Mouse (Mus musculus) spleen, adult 2 months (tissue): ENCODE data around the gene Pik3c2b. TPM values are rescaled to one million over a fixed set of nuclear protein-coding genes. Genes with fewer than 3 reads are reported as not detected.
"Not testable (repeated sequence)": the region's sequence is repeated elsewhere in the genome, so short reads cannot be mapped to it uniquely, and the experiment has no call there.

Experiments
- DNase-seq, 2 experiments: peaks; one replicate each; pipeline versions ENCODE4 v3.0.0 to v3.0.0-alpha.2; 2012 to 2021; ENCODE audit warnings: low spot score in 2 of 2, low read depth in 1 of 2
- H3K27ac ChIP-seq: fragments of 200-500 bp; 2 replicates; pipeline ENCODE4 v1.5.1; 2012; ENCODE audit warnings: low read length, inconsistent platforms; ENCODE audit not compliant: insufficient read depth
- H3K27me3 ChIP-seq: fragments of 200-500 bp; 2 replicates; pipeline ENCODE4 v1.6.1; 2012; ENCODE audit warnings: mild to moderate bottlenecking, moderate library complexity, low read length, inconsistent platforms; ENCODE audit not compliant: control insufficient read depth, insufficient read depth
- H3K36me3 ChIP-seq: fragments of 200-500 bp; 2 replicates; pipeline ENCODE4 v1.6.1; 2012; ENCODE audit warnings: mild to moderate bottlenecking, low read length, inconsistent platforms; ENCODE audit not compliant: control insufficient read depth, insufficient read depth
- H3K4me1 ChIP-seq: fragments of 200-500 bp; 2 replicates; pipeline ENCODE4 v1.6.1; 2011; ENCODE audit warnings: inconsistent platforms; ENCODE audit not compliant: control insufficient read depth, insufficient read depth, insufficient read length
- H3K4me3 ChIP-seq: fragments of 200-500 bp; 2 replicates; pipeline ENCODE4 v1.5.1; 2011; ENCODE audit warnings: mild to moderate bottlenecking, inconsistent platforms; ENCODE audit not compliant: insufficient read depth, insufficient read length; ENCODE audit errors: extremely low read depth
- CTCF ChIP-seq: fragments of 200-500 bp; IDR thresholded peaks from 2 replicates; pipeline ENCODE4 v1.5.1; 2011; ENCODE audit warnings: mild to moderate bottlenecking, inconsistent platforms; ENCODE audit not compliant: insufficient read depth, insufficient read length, insufficient replicate concordance; ENCODE audit errors: extremely low read depth
- POLR2A ChIP-seq: fragments of 200-500 bp; IDR thresholded peaks from 2 replicates; pipeline ENCODE4 v1.6.1; 2011; ENCODE audit warnings: low read depth, low read length, inconsistent platforms
- WGBS: fragments of 180-500 bp; shearing (Covaris S2); methylation state at CpG from one replicate; pipeline ENCODE4 v1.1.7; 2018; 5-methylcytosine and 5-hydroxymethylcytosine counted together
- polyA plus RNA-seq: library from polyadenylated mRNA; depleted of rRNA; stranded (reverse); fragments of >200 nt; gene quantifications from 2 replicates; pipeline ENCODE4 v1.2.3, GENCODE M21; 2012

Gene Pik3c2b
- polyA plus RNA-seq, 1 experiment: 22.2 TPM

GRCm38 (mm10) chr1:133024426-133024825, 21.0 kb upstream of the Pik3c2b start:
- Histone ChIP-seq H3K4me1 (peaks cover 2% of the 10 kb centered on the region), H3K36me3 (no peaks in the 10 kb centered on the region), H3K27me3 (no peaks in the 10 kb centered on the region), H3K27ac (no peak overlapping the region), H3K4me3 (peak overlapping the region; percentile 95)
- 14% methylated on average over 7 of the region's 7 CpGs for WGBS
- no peak for DNase-seq
- TF ChIP-seq POLR2A (no peak), CTCF (no peak)

GRCm38 (mm10) chr1:133025051-133025795, 20.2 kb upstream of the Pik3c2b start:
- DNase-seq: peak; percentile 81 to 92
- Histone ChIP-seq H3K27me3 (no peaks in the 10 kb centered on the region), H3K27ac (peak overlapping the region; percentile 81), H3K4me3 (peak overlapping the region; percentile 95), H3K36me3 (no peaks in the 10 kb centered on the region), H3K4me1 (peaks cover 2% of the 10 kb centered on the region; the same call in 1 of the 2 replicates)
- WGBS: 1% methylated on average over 40 of the region's 40 CpGs
- TF ChIP-seq POLR2A (peak; percentile 60), CTCF (no peak)

GRCm38 (mm10) chr1:133025796-133026190, 19.7 kb upstream of the Pik3c2b start:
- WGBS: 6% methylated on average over 23 of the region's 23 CpGs
- H3K36me3 ChIP-seq, DNase-seq, H3K4me1 ChIP-seq, H3K27me3 ChIP-seq: not testable (repeated sequence)
- Histone ChIP-seq H3K27ac (peak overlapping the region; percentile 81), H3K4me3 (peak overlapping the region; percentile 95)

GRCm38 (mm10) chr1:133027126-133027525, 18.3 kb upstream of the Pik3c2b start:
- Histone ChIP-seq H3K4me1 (peaks cover 4% of the 10 kb centered on the region; the same call in 1 of the 2 replicates), H3K27me3 (no peaks in the 10 kb centered on the region), H3K27ac (peak overlapping the region; percentile 9; the same call in 1 of the 2 replicates), H3K4me3 (no peak overlapping the region), H3K36me3 (no peaks in the 10 kb centered on the region)
- WGBS: 93% methylated on average over 2 of the region's 2 CpGs
- DNase-seq: no peak
- TF ChIP-seq POLR2A: no peak
- TF ChIP-seq CTCF: no peak

GRCm38 (mm10) chr1:133027980-133028379, 17.5 kb upstream of the Pik3c2b start:
- Histone ChIP-seq H3K4me1 (peaks cover 4% of the 10 kb centered on the region; the same call in 1 of the 2 replicates), H3K27ac (no peak overlapping the region)
- 77% methylated on average over 7 of the region's 7 CpGs for WGBS

GRCm38 (mm10) chr1:133029744-133030143, 15.7 kb upstream of the Pik3c2b start:
- Histone ChIP-seq H3K4me3 (no peak overlapping the region), H3K27ac (peak overlapping the region; percentile 80), H3K4me1 (peaks cover 4% of the 10 kb centered on the region; the same call in 1 of the 2 replicates), H3K27me3 (no peaks in the 10 kb centered on the region), H3K36me3 (no peaks in the 10 kb centered on the region)
- 24% methylated on average over 3 of the region's 3 CpGs for WGBS
- DNase-seq: peak in 1 of 2 experiments; percentile 69
- TF ChIP-seq POLR2A (no peak), CTCF (no peak)

More at GRCm38 (mm10) chr1:133027980-133028379, 17.5 kb upstream of the Pik3c2b start:
- no peak overlapping the region for H3K4me3 ChIP-seq
- no peaks in the 10 kb centered on the region for H3K27me3 ChIP-seq
- DNase-seq: no peak
- no peak for TF ChIP-seq CTCF
- H3K36me3 ChIP-seq: no peaks in the 10 kb centered on the region

GRCm38 (mm10) chr1:133030461-133030860, 15.0 kb upstream of the Pik3c2b start, which contains the start of gene Mdm4:
Gene Mdm4 (minus strand): TSS chr1:133030561.
- Histone ChIP-seq H3K4me1 (peaks cover 4% of the 10 kb centered on the region; the same call in 1 of the 2 replicates), H3K27me3 (no peaks in the 10 kb centered on the region), H3K4me3 (no peak within 1 kb of the TSS), H3K36me3 (no peaks in the 10 kb centered on the region), H3K27ac (peak within 1 kb of the TSS; percentile 80)
- DNase-seq: no peak
- WGBS: 94% methylated on average over 5 of the region's 5 CpGs
- no peak for TF ChIP-seq POLR2A
- no peak for TF ChIP-seq CTCF
